Mouse (Mus musculus) WW6 (cell line): ENCODE data around the gene Macrod2.

Experiments
- DNase-seq: peaks from one replicate; pipeline ENCODE4 v3.0.0-alpha.2; 2013; ENCODE audit warnings: low read depth, low spot score

The Macrod2 gene

DNA sequence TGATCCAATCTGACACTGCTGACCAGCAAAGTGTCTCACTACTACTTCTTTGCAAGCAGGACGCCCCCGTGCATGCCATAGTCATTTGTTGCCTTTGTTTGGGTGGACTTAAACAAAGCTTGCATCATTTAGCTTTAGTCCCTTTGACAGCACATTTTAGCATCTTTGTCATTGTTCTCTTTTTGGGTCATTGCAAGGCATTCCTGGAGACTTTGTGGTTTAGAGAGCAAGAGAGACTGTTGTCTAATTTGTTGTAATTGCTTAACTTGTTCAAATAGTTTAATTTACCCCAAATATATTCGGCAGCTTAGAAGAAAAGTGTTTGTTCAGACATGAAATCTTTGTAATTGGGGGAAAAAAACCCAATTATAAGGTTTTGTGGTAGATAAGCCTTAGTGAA lies 511.0 kb downstream of the Macrod2 start:
- no peak for DNase-seq

GRCm38 (mm10) chr2:140911463-140911862 lies 516.4 kb downstream of the Macrod2 start:
- no peak for DNase-seq

DNA sequence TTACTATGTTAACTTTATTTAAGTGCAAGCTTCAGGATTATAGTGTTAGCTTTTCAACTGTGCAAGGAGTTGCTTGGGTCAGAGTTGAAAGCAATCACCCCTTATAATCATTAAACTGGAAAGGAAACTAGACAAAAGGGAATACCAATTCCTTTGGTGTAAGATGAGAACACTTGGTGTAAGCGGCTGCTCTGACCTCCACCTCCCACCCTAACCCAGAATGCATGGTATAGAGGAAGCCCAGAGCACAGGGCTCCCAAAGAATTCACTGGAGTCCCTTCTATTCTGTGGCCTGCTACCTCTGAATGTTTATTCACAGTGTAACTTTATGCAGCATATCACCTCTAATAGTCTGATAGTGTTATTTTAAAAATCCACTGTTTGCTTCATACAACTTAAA lies 517.1 kb downstream of the Macrod2 start:
- no peak for DNase-seq

GRCm38 (mm10) chr2:140912931-140913330 lies 517.8 kb downstream of the Macrod2 start:
- no peak for DNase-seq

- no peak for DNase-seq
Observed at GRCm38 (mm10) chr2:140913679-140914412, 518.7 kb downstream of the Macrod2 start.

DNA sequence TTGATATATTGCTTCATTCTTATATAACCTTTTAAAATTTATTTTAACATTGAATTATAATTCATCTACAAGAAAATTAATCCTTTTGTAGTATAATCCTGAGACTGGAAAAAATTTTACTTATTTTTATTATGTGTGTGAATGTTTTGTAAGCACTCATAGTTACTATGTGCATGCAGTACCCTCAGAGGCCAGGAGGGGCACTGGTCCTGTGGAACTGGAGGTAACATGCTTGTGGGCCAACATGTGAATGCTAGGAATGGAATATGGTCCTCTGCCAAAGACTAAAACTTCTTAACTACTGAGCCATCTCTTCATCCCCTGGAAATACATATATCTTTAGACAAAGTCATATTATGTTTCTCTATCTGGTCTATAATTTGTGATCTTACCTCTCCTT lies 531.8 kb downstream of the Macrod2 start:
- no peak for DNase-seq

DNA sequence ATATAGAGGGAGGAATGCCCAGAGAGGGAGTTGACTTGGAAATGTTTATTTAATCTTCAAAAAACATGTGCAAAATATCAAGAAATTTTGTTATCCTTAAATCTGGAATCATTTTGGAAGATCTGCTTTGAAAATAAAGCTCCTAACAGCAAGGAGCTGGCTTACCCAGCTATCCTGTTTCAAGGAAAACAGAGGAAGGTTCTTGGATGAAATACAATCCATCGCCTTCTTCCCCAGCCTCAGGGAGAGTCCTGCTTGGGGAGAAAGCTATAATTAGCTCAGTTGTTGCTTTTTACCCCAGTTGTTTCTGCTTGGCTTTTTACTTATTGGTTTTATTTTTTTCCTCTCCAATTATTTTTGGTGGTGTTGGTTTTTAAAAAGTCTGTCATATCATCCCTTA lies 539.4 kb downstream of the Macrod2 start:
- DNase-seq = no peak

DNA sequence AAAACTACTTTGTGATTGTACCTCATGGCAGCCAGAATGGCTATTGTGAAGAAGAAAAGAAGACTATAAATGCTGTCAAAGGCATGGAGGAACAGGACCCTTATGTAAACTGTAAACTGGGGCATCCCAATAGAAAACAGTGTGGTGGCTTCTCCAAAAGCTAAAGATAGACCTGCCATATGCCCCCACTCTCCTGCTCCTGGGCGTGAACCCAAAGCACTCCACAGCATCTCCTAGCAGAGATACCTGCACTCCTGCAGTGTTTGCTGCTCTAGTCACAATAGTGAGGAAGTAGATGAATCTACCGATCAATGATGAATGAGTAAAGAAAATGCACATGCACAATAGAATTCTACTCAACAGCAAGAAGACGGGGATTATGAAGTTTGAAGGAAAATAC lies 554.4 kb downstream of the Macrod2 start:
- DNase-seq = no peak

GRCm38 (mm10) chr2:140959246-140959645 lies 564.1 kb downstream of the Macrod2 start:
- no peak for DNase-seq

DNA sequence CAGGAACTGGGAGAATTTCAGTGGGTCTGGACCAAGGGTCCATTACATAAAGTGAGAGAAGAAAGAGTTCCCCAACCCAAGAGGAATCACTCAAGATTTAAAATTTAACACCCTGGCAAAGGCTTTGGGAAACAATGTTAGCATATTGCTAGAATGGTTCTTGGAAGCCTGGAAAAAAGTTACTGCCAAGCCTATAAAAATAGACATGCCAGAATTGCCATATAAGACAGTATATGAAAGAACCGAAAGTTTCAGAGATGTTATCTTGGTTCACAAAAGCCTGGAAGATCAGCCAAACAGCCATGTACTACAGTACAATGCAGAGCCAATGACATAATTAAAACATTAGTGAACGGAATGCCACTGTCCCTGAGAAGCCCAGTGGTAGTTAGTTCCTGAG lies 575.1 kb downstream of the Macrod2 start:
- DNase-seq = no peak

DNA sequence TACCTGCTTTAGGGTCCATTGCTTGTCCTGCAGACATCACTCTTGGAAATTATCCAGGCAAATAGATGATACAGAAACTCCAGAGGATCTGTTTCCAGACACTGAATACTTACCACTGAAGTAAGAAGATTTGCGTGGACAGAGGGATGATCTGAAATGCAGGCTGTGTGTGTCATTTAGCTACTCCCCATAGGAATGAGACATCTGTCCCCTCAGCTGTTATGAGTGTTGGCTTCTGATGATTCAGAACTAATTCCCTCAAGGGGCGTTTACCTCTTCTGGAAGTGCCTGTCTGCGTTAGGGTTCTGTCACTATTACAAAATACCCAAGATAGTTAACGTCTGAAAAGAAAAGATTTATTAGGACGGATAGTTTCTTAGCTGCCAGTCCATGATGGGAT lies 576.7 kb downstream of the Macrod2 start:
- DNase-seq = no peak

- no peak for DNase-seq
Observed at GRCm38 (mm10) chr2:140985670-140986372, 590.7 kb downstream of the Macrod2 start.

DNA sequence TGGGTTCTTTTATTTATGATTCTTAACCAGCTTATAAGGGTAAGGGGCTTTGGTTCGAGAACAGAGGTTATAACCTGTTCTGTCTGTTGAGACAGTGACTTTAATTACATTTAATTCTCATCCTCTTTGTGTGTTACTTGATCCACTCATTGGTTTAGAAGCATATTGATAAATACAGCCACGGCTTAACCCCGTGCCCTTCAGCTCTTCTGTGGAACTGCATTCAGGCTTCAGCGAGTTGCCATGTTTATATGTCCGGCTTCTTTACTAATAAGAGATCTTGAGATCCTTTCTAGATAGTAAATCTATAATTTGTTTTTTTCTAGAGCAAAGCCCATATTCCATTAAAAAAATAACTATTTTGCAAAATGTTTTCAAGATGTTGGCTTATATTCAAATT lies 608.7 kb downstream of the Macrod2 start:
- DNase-seq = no peak

DNA sequence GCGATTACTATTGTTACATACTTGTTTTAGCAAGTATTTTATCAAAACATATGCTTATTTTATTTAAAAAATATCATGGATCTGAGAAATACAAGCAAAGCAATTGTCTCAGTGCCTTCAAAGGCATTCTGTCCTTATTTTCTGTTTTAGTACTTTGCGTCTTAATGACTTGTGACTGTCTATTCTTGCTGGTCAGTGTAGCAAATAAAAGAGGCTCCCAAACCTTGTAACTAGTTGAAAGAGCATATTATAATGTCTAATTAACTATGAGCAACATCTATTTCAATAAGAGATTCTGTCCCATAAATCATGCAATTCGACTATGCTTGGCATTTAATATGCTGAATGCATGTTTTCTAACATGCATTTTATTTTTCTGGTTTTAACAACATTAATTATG lies 609.2 kb downstream of the Macrod2 start:
- DNase-seq = no peak

DNA sequence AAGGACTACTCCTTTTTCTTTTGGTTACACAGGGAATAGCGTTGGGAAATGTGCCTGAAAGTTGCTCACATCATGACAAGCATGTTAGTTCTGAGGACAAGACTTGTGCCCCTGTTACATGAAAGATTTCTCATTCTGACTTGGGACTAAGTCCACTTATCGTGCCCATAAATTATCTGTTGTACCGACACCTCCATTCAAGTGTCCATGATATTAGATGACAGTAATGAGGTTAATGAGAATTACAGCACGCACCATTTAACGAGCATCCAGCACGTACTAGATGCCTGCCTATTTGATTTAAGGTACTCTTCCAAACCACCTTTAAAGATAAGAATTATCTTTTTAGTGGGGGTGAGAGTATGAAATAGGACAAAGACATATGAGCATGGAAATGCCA lies 610.5 kb downstream of the Macrod2 start:
- no peak for DNase-seq

DNA sequence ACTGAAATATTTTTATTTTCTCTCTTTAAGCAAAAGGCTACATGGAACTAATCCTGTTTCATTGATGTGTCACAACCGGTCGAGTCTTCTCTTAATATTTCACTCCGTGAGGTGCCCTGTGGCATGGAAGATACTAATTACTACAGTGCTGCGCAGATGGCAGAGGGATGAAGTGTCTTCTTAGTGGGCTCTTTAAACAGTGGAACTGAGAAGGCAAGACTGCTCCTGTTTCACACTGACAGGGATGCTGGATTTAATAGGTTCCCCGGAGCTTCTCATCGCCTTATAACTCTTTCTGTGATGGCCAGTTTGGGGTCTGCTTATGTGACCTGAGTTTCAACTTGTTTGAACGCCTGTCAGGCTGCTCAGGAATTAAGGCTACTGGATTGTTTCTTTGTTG lies 612.6 kb downstream of the Macrod2 start:
- no peak for DNase-seq

DNA sequence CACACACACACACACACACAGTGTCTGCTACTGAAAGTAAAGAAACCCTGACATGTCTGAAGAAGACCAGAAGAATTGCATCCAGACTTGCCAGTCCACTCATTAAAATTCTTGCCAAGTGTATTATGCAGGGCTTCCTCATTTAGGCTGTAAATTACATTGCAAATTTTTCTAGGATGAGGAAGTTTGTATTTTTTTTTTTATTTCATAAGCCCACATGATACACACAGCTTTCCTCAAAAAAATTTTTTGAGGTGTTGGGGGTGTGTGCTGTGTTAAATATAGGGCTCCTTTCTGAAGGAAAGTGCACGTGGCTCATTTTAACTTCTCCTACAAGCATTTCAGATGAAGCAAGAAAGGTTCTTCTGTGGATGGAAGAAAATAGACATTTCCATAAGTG lies 613.3 kb downstream of the Macrod2 start:
- no peak for DNase-seq

- DNase-seq = no peak
Observed at GRCm38 (mm10) chr2:141013443-141014165, 618.5 kb downstream of the Macrod2 start.

DNA sequence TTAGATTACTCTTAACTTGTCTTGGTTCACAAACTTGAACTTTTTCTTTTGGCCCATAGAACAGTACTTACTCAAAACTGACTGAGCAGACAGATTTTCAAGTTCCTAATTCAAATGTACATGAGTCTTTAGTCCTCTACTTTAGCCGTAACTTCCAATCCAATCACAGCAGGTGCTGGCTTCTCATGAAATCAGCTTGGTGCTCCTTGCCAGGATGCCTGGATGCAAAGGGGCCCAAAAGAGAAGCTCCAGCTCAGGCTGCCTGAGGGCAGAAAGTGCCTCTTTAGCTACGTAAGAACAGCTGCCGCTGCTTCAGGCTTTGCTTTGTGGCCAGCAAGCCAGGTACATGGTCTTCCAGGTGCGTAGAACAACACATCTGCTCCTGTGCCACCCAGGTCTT lies 627.9 kb downstream of the Macrod2 start:
- no peak for DNase-seq

GRCm38 (mm10) chr2:141023916-141024315 lies 628.8 kb downstream of the Macrod2 start:
- DNase-seq = no peak

GRCm38 (mm10) chr2:141024316-141025043 lies 629.4 kb downstream of the Macrod2 start:
- no peak for DNase-seq
